Mouse (Mus musculus) megakaryocyte-erythroid progenitor cell, adult 5 weeks (primary cell): Measurements from ENCODE around the gene Cd59a. TPM values are rescaled to one million over a fixed set of nuclear protein-coding genes. Genes with fewer than 3 reads are reported as not detected.

Experiments used
- polyA plus RNA-seq: library from polyadenylated mRNA; stranded (reverse); fragments of >175 nt; gene quantifications from 2 replicates; pipeline ENCODE4 v1.2.3, GENCODE M21; 2012

The Cd59a gene
- polyA plus RNA-seq = 0.88 and 1.4 TPM in 2 replicates

GRCm38 (mm10) chr2:104095741-104096213, at the start of gene Cd59a:
TSS of gene Cd59a (plus strand) at chr2:104095801.

GRCm38 (mm10) chr2:104065526-104065925, 30.1 kb upstream of the Cd59a start, which contains the start of gene Gm10912:
TSS of gene Gm10912 (plus strand) at chr2:104065826.

GRCm38 (mm10) chr2:104068450-104068849, 27.2 kb upstream of the Cd59a start, which contains the start of gene Gm10799:
TSS of gene Gm10799 (minus strand) at chr2:104068550.

GRCm38 (mm10) chr2:104069704-104070185, 25.9 kb upstream of the Cd59a start, which contains the start of gene Cd59b:
TSS of gene Cd59b (plus strand) at chr2:104069849.

GRCm38 (mm10) chr2:104122505-104123378, 27.1 kb downstream of the Cd59a start, which contains the start of gene A930018P22Rik:
TSS of gene A930018P22Rik (plus strand) at chr2:104122769.

Other genes with a start within 250 kb of the Cd59a start
- 408 and 487 TPM in 2 replicates for gene Lmo2, start 137.8 kb upstream of the Cd59a start, polyA plus RNA-seq
- gene Fbxo3, start 68.1 kb upstream of the Cd59a start, polyA plus RNA-seq = 5.2 and 5.4 TPM in 2 replicates
- gene 4931422A03Rik, start 67.4 kb upstream of the Cd59a start, polyA plus RNA-seq = 0.21 and 0.22 TPM in 2 replicates
- not detected in 2 replicates for gene Gm10912, start 30.0 kb upstream of the Cd59a start, polyA plus RNA-seq
- gene Gm10799, start 27.3 kb upstream of the Cd59a start, polyA plus RNA-seq = not detected in 2 replicates
- gene Cd59b, start 26.0 kb upstream of the Cd59a start, polyA plus RNA-seq = not detected in 2 replicates
- gene A930018P22Rik, start 27.0 kb downstream of the Cd59a start, polyA plus RNA-seq = 0.68 TPM in 1 of 2 replicates, not detected in the other